Mouse (Mus musculus) cortical plate, adult 2 months (tissue): ENCODE measurements around the gene Fam173a.

Experiments
- CTCF ChIP-seq: fragments of 200-500 bp; IDR thresholded peaks from 2 replicates; pipeline ENCODE4 v1.5.1; 2011; ENCODE audit warnings: mild to moderate bottlenecking, control low read depth, low read length; ENCODE audit not compliant: insufficient read depth; ENCODE audit errors: extremely low read depth
- POLR2A ChIP-seq: fragments of 200-500 bp; IDR thresholded peaks from 2 replicates; pipeline ENCODE4 v1.6.1; 2011; ENCODE audit warnings: mild to moderate bottlenecking, low read length, control low read depth; ENCODE audit not compliant: insufficient read depth; ENCODE audit errors: extremely low read depth

DNA sequence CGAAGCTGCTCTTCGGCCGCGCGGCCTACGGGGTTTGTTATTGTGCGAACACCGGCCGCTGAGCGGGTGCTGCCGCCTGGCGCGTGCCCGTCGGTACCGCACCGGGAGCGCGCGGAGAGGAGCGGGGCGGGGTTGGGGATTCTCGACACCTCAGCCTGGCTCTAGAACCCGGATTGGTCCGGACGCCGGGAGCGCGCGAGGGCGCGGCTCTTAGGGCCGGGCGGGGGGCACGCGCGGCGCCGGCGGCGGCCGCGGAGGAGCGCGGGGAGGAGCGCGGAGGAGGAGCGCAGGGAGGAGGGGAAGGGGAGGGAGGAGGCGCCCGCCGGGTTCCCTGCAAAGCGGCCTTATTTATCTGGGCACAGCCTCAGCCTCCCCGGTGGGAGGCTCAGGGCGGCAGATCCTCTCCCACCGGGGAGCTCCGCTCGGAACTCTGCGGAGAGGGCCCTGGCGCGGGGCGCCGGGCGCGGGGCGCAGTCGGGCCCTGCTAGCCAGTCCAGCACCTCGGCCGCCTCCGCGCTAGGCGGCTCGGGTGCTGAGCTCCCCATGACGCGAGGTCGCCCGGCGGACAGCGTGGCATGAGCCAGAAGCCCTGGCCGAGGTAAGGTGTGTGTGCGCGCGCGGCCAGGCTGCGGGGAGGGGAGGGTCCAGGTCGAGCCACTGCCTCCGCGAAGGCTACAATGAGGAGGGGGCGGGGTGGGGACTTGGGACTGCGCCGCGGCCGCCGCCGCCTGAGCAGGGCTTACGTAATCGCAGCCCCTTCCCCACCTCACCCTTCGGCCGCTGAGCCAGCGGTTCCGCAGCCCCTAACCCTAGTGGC is 16.3 kb upstream of the Fam173a start, which contains the start of gene Fbxl16:
- TF ChIP-seq CTCF, result no peak
- TF ChIP-seq POLR2A, result peak; percentile 44; the same call in 1 of the 2 replicates
